Mouse (Mus musculus): ENCODE data around the gene Cish.

Cish gene

GRCm38 (mm10) chr9:107312811-107313584 lies 17.2 kb downstream of the Cish start:
- DNase-seq (ENCODE audit: low read depth in 2 of 2, low spot score in 2 of 2): peak; percentile 67 to 68

DNA sequence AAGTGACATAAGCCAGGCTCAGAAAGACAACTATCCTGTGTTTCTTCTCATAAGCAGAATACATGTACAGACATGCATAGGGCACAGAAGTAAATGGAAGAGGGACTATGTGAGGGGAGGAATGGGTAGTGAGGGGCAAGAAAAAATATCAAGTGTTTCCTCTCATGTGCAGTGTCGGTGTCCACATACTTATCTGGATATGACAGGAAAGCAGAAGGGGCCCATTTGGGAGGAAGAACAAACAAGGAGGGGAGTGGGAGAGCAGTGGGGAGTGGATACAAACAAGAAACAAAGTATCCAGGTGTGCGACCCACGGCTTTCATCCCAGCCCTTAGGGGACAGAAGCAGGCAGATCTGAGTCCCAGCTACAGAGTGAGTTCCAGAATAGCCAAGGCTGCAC lies 18.1 kb downstream of the Cish start:
- DNase-seq (ENCODE audit: low read depth in 2 of 2, low spot score in 2 of 2): no peak

GRCm38 (mm10) chr9:107315791-107316190 lies 20.0 kb downstream of the Cish start:
- no peak for DNase-seq (ENCODE audit: low read depth in 2 of 2, low spot score in 2 of 2)

DNA sequence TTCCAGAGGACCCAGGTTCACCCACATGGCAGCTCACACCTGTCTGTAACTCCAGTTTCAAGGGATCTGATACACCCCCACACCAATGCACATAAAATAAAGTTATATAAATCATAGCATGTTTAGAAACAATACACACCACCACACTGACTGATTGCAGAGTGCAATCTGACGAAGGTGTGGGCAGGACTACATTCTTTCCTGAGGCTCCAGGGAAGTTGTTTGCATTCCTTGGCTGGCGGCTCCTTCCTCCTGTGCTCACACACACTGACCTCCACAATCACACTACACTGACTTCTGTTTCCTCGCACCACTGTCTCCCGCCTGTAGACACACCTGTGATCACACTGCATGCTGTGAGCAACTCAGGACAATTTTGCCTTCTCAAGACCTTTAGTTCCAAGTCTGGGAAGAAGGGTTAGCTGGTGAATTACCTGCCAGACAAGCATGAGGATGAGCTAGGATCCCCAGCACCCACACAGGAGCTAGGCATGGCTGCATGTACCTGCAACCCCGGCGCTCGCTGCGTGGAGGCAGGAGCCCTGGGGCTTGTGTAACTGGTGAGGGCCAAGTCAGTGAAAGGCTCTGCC lies 26.7 kb downstream of the Cish start:
- no peak for DNase-seq (ENCODE audit: low read depth in 2 of 2, low spot score in 2 of 2)

DNA sequence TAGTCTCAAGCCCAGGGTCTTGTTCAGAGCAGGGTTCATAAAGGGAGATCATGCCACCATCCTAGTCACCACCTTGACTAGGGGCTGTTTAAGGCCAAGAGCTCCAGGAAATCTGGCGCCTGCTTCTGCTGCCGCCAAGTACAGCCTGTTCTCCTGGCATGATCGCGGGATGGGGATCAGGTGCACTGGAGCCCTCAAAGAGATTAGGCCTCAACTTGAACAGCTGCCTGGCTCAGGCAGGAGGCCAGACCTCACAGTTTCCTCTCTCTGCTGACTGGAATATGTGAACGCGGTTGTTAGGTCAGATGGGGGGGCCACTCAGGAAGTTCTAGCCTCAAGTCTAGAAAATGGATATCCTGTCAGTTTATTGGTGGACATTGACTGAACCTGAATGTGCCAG lies 27.7 kb downstream of the Cish start:
- peak in 1 of 2 experiments; percentile 11 for DNase-seq (ENCODE audit: low read depth in 2 of 2, low spot score in 2 of 2)

GRCm38 (mm10) chr9:107324799-107325561 lies 29.2 kb downstream of the Cish start:
- DNase-seq (ENCODE audit: low read depth in 2 of 2, low spot score in 2 of 2): no peak

DNA sequence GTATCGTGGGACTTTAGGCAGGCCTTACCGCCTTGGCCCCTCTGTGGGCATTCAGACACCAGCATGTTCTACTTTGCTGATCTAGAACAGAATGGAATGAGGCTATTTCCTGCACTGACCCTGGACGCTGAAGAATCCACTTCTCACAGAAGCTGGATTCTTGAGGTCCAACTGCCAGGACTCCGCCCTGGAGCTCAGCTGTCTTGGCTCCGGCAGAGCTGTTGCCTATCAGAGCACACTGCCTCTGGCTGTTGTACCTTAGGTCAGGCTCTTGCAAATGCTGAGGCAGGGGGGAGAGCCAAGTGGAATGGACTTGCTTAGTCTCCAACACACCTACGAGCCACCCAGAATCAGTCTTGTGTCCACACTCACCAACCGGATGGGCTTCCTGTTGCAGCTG lies 30.1 kb downstream of the Cish start:
- DNase-seq (ENCODE audit: low read depth in 2 of 2, low spot score in 2 of 2): no peak

DNA sequence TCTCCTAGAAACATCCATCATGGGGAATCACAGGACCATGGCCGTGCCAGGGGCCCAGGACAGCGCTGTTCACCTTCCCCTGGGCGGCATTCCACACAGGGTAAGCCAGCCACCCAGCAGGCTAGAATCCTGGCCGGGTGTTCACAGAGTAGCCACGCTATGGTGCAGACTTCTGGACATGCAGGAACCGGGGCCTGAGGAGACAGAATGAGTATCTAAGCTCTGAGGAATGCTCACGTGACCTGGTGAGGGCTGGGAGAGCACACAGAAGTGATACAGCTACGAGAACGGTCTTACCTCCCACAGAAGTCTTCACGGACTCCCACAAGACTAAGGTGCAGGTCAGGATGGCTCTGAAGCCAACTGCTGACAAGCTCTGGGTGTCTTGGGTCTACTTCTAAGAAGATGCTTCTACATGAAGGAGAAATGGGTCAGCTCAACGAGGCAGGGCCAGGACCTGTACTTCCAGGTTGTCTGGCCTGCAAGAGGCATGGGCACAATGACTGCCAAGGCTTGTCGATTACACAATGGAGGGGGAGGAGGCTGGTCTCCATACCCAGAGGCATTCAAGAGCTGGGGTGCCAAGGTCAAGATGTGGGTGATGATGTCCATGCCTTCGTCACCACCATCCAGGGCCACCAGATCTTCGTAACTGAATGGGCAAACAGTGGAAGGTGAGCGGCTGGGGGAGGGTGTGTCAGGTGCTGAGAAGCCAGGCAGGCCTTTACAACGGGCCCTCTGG lies 32.2 kb downstream of the Cish start:
- DNase-seq (ENCODE audit: low read depth in 2 of 2, low spot score in 2 of 2): no peak

GRCm38 (mm10) chr9:107330791-107331190 lies 35.0 kb downstream of the Cish start:
- no peak for DNase-seq (ENCODE audit: low read depth in 2 of 2, low spot score in 2 of 2)

- peak in 1 of 2 experiments; percentile 6 for DNase-seq (ENCODE audit: low read depth in 2 of 2, low spot score in 2 of 2)
Observed at GRCm38 (mm10) chr9:107333686-107334085, 37.9 kb downstream of the Cish start.

GRCm38 (mm10) chr9:107334356-107334755 lies 38.5 kb downstream of the Cish start:
- peak; percentile 49 to 55 for DNase-seq (ENCODE audit: low read depth in 2 of 2, low spot score in 2 of 2)

- DNase-seq (ENCODE audit: low read depth in 2 of 2, low spot score in 2 of 2): no peak
Observed at GRCm38 (mm10) chr9:107335046-107335445, 39.2 kb downstream of the Cish start.

GRCm38 (mm10) chr9:107335909-107336308 lies 40.1 kb downstream of the Cish start:
- peak; percentile 76 to 80 for DNase-seq (ENCODE audit: low read depth in 2 of 2, low spot score in 2 of 2)

GRCm38 (mm10) chr9:107336386-107336785 lies 40.6 kb downstream of the Cish start:
- no peak for DNase-seq (ENCODE audit: low read depth in 2 of 2, low spot score in 2 of 2)

DNA sequence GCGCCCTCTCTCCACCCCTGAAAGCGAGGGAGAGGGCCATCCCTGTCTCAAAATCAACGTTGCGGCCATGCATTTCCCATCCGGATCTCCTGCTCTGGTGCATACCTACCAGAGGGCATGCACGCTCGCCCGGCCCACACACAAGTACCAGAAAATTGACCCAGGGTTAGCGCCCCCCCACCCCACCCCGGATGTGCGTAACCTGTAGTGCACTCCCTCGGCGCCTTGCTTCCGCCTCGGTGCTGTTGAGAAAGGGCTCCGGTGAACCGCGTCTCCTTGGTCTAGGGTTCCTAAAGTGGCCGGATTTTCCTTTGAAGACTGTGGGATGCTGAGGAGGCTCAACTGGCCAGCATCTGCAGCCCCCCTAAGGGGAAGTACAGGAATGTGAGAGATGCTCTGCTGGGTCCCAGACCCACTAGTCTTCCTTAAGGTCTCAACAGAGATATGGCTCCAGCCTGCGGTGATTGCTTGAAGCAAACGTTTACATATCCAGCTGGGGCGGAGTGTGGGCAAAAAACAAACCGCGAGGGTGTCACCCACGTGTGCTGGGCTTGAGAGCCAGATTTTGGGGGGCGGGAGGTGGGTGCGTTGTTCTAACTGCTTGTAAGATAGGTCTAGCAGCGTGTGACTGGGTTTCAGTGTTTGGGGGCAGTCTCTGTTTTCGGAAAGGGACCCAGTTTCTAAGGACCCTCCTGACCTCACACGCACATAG lies 42.5 kb downstream of the Cish start, which contains the start of gene Hemk1:
Gene Hemk1 (minus strand): TSS at position 179 of the 712 bp plus-strand sequence.
- DNase-seq (ENCODE audit: low read depth in 2 of 2, low spot score in 2 of 2): peak; percentile 55 to 65

- peak; percentile 38 to 61 for DNase-seq (ENCODE audit: low read depth in 2 of 2, low spot score in 2 of 2)
Observed at GRCm38 (mm10) chr9:107340267-107340859, 44.5 kb downstream of the Cish start, which contains the start of gene 6430571L13Rik. TSS of gene 6430571L13Rik (plus strand) at chr9:107340602.

GRCm38 (mm10) chr9:107340911-107341645 lies 45.3 kb downstream of the Cish start:
- no peak for DNase-seq (ENCODE audit: low read depth in 2 of 2, low spot score in 2 of 2)

DNA sequence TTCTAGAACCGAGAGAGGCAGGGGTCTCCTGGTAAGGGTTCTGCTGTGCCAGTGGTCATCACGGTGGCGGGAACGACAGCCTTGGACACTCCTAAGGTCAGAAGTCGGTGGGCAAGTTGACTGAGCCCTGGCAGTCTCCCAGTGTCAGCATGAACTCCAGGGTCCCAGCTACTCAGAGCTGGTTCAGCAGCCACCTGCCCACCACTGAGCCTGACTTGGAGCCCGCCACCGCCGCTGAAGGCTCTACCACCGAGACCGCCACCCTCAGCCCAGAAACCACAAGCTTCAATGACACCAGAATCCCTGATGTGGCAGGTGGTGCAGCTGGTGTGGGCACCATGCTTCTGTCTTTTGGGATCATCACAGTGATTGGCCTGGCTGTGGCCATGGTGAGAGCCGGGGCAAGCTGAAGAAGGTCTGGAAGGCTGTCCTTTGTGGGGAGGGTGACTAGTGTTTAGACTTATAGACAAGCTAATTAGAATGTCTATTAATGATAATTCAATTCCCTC lies 46.4 kb downstream of the Cish start:
- no peak for DNase-seq (ENCODE audit: low read depth in 2 of 2, low spot score in 2 of 2)

All from CD8-positive naive resting alpha-beta T cell, adult 2 months (primary cell).